Mouse (Mus musculus): ENCODE results near the gene Rnf167.

Rnf167 gene

GRCm38 (mm10) chr11:70638293-70638692, 8.7 kb upstream of the Rnf167 start:
- DNase-seq (ENCODE audit: low read depth) = no peak

- no peak for DNase-seq (ENCODE audit: low read depth)
Observed at GRCm38 (mm10) chr11:70638714-70639278, 8.2 kb upstream of the Rnf167 start, which contains the start of gene Gp1ba. TSS of gene Gp1ba (plus strand) at chr11:70639122.

- no peak for DNase-seq (ENCODE audit: low read depth)
Observed at GRCm38 (mm10) chr11:70639976-70640375, 7.1 kb upstream of the Rnf167 start.

GRCm38 (mm10) chr11:70641241-70641640, 5.8 kb upstream of the Rnf167 start:
- no peak for DNase-seq (ENCODE audit: low read depth)

- DNase-seq (ENCODE audit: low read depth) = no peak
Observed at GRCm38 (mm10) chr11:70643051-70643450, 4.0 kb upstream of the Rnf167 start.

GRCm38 (mm10) chr11:70644564-70645103, 2.4 kb upstream of the Rnf167 start:
- no peak for DNase-seq (ENCODE audit: low read depth)

- DNase-seq (ENCODE audit: low read depth) = no peak
Observed at GRCm38 (mm10) chr11:70645461-70646258, 1.4 kb upstream of the Rnf167 start.

- no peak for DNase-seq (ENCODE audit: low read depth)
Observed at GRCm38 (mm10) chr11:70646259-70646555, 828 bp upstream of the Rnf167 start.

- DNase-seq (ENCODE audit: low read depth) = no peak
Observed at GRCm38 (mm10) chr11:70647716-70648420, 833 bp downstream of the Rnf167 start.

- no peak for DNase-seq (ENCODE audit: low read depth)
Observed at GRCm38 (mm10) chr11:70648512-70648911, 1.5 kb downstream of the Rnf167 start.

- no peak for DNase-seq (ENCODE audit: low read depth)
Observed at GRCm38 (mm10) chr11:70649185-70649734, 2.2 kb downstream of the Rnf167 start.

- DNase-seq (ENCODE audit: low read depth) = no peak
Observed at GRCm38 (mm10) chr11:70650322-70651175, 3.5 kb downstream of the Rnf167 start.

- no peak for DNase-seq (ENCODE audit: low read depth)
Observed at GRCm38 (mm10) chr11:70651391-70651790, 4.4 kb downstream of the Rnf167 start.

- no peak for DNase-seq (ENCODE audit: low read depth)
Observed at GRCm38 (mm10) chr11:70652029-70652883, 5.2 kb downstream of the Rnf167 start.

- no peak for DNase-seq (ENCODE audit: low read depth)
Observed at GRCm38 (mm10) chr11:70652884-70653344, 5.9 kb downstream of the Rnf167 start.

- no peak for DNase-seq (ENCODE audit: low read depth)
Observed at GRCm38 (mm10) chr11:70653345-70654197, 6.5 kb downstream of the Rnf167 start.

GRCm38 (mm10) chr11:70654198-70654922, 7.3 kb downstream of the Rnf167 start, which contains the start of gene Pfn1:
TSS of gene Pfn1 (minus strand) at chr11:70654644.
- no peak for DNase-seq (ENCODE audit: low read depth)

- no peak for DNase-seq (ENCODE audit: low read depth)
Observed at GRCm38 (mm10) chr11:70654923-70655570, 8.0 kb downstream of the Rnf167 start.

Data from c-Kit-positive CD71-positive TER-119-negative erythroid progenitor cells, embryonic 14.5 days (primary cell).